Mouse (Mus musculus) lung, postnatal 25 days (tissue): ENCODE measurements around the gene Atg16l2.

ENCODE experiments used
- DNase-seq: peaks from one replicate; pipeline ENCODE4 v3.0.0; 2022; ENCODE audit warnings: low spot score

Atg16l2 gene

DNA sequence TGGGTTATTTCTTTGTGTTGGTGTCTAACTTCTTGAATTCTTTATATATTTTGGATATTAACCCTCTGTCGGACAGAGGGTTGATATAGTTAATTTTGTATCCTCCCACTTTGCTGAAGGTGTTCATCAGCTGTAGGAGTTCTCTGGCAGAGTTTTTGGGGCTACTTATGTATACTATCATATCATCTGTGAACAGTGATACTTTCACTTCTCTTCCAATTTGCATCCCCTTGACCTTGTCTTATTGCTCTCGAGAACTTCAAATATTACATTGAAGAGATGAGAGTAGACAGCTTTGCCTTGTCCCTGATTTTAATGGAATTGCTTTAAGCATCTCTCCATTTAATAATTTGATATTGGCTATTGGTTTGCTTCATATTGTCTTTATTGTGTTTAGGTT is 78.5 kb downstream of the Atg16l2 start:
- DNase-seq, result no peak

- no peak for DNase-seq
These were observed 85.3 kb downstream of the Atg16l2 start for GRCm38 (mm10) chr7:101216724-101217123.

DNA sequence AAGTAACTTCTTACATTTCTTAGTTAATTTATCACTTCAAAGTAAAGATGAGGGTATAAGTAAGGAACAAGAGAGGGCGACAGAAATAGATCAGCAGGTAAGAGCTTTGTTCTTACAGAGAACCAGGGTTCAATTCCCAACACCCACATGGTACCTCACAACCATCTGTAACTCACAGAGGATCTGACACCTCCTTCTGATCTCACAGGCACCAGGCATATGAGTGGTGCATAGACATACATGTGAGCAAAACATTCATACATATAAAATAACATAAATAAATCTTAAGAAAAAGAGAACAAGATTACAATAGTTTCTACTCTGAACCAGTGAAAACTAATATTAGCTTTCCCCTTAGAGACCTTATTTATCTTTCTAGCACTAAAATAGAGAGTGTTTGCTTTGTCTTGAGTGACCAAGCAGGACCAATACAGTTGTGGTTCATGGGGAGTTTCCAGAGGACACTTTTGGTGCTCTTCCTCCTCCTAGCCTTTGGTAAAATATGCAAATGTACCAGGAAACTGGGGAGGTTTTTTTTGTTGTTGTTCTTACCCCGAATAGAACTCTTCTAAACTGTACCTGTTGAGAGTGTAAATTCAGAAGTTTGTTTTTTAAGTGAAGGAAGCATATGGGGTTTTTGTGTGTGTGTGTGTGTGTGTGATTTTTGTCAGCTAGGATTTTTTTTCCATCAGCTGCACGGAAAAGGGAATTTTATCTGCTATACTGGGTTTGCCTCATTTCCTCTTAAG is 88.4 kb downstream of the Atg16l2 start:
- DNase-seq, result peak; percentile 48
